Mouse (Mus musculus) lung, embryonic 16.5 days (tissue): Measurements from ENCODE around the gene Eif2b2. TPM values are rescaled to one million over a fixed set of nuclear protein-coding genes. Genes with fewer than 3 reads are reported as not detected.

Source experiments
- ATAC-seq: fragments of 200-750 bp; cut with Nextera tagmentation; 2 replicates; pipeline ENCODE4 v1.8.0; 2017; ENCODE audit warnings: low read depth, mild to moderate bottlenecking, moderate library complexity
- H3K27ac ChIP-seq: fragments of 300-500 bp; sonication (generic); 2 replicates; pipeline ENCODE4 v1.5.1; 2014; ENCODE audit warnings: mild to moderate bottlenecking, control low read depth, low read length
- H3K27me3 ChIP-seq: fragments of 300-500 bp; sonication (generic); 2 replicates; pipeline ENCODE4 v1.6.1; 2014; ENCODE audit warnings: low read depth, low read length, mixed read lengths; ENCODE audit not compliant: control insufficient read depth, insufficient read depth
- H3K36me3 ChIP-seq: fragments of 300-500 bp; sonication (generic); 2 replicates; pipeline ENCODE4 v1.6.1; 2014; ENCODE audit warnings: low read length; ENCODE audit not compliant: control insufficient read depth, insufficient read depth
- H3K4me1 ChIP-seq: fragments of 300-500 bp; sonication (generic); replicated peaks from 2 replicates; pipeline ENCODE4 v1.6.1; 2014; ENCODE audit warnings: low read length, mixed read lengths; ENCODE audit not compliant: control insufficient read depth, insufficient read depth
- H3K4me2 ChIP-seq: fragments of 300-500 bp; sonication (generic); 2 replicates; pipeline ENCODE4 v1.6.1; 2014; ENCODE audit warnings: low read depth, low read length, control low read depth
- H3K4me3 ChIP-seq: fragments of 300-500 bp; sonication (generic); 2 replicates; pipeline ENCODE4 v1.5.1; 2014; ENCODE audit warnings: mild to moderate bottlenecking, low read length, control low read depth
- H3K9ac ChIP-seq: fragments of 300-500 bp; sonication (generic); 2 replicates; pipeline ENCODE4 v1.6.1; 2014; ENCODE audit warnings: low read length, control low read depth
- H3K9me3 ChIP-seq: fragments of 300-500 bp; sonication (generic); 2 replicates; pipeline ENCODE4 v1.6.1; 2016; ENCODE audit warnings: low read length; ENCODE audit not compliant: control insufficient read depth
- WGBS: fragments of 180-500 bp; shearing (Covaris S2); extraction: QIAGEN DNeasy Blood & Tissue Kit; methylation state at CpG from one replicate; pipeline ENCODE4 v1.1.7; 2014; 5-methylcytosine and 5-hydroxymethylcytosine counted together
- polyA plus RNA-seq: library from polyadenylated mRNA; unstranded; fragments of >200 nt; fragmentation: Nextera tagmentation; extraction: Ambion mirVana; gene quantifications from 2 replicates; pipeline ENCODE4 v1.2.1, GENCODE M21; 2015

Eif2b2 gene
- polyA plus RNA-seq, 1 experiment from 2014 or later = 83.3 TPM

DNA sequence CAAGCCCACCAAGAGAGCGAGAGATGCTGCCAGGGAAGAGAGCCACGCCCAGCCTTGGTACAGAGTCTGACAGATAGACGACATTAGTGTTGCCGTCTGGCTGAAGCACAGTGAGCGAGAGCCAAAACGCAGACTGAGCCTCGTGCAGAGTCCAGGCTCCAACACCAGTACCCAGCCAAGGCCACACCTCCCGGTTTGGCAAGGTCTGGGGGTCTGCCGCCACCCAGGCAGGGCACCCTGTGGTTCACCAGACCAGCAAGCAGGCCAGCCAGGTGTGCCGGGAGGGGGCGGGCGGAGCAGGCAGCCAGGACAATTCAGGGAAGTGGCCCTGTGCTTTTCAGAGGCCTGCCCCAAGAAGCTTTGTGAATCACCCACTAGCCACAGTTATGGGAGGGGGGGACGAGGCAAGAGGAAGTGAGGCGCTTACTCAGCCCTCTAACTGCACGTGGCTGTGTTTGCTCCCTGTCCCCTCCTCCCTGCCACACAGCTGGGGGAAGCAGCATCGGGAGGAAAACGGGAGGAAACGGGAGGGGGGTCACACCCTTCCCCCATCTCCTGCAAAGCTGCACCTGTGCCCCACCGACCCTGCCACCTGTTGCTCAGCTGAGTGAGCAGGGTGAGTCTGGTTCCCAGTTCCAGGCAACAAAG lies 26.7 kb upstream of the Eif2b2 start:
- peak; percentile 44 for ATAC-seq
- Histone ChIP-seq H3K36me3 (no peaks in the 10 kb centered on the region), H3K9me3 (no peaks in the 10 kb centered on the region), H3K4me3 (no peak overlapping the region), H3K4me2 (peak overlapping the region; percentile 28; the same call in 1 of the 2 replicates), H3K4me1 (peaks cover 36% of the 10 kb centered on the region), H3K9ac (peak overlapping the region; percentile 49; the same call in 1 of the 2 replicates), H3K27ac (peak overlapping the region; percentile 50; the same call in 1 of the 2 replicates), H3K27me3 (no peaks in the 10 kb centered on the region)
- 18% methylated on average over 19 of the region's 19 CpGs for whole genome bisulfite sequencing

DNA sequence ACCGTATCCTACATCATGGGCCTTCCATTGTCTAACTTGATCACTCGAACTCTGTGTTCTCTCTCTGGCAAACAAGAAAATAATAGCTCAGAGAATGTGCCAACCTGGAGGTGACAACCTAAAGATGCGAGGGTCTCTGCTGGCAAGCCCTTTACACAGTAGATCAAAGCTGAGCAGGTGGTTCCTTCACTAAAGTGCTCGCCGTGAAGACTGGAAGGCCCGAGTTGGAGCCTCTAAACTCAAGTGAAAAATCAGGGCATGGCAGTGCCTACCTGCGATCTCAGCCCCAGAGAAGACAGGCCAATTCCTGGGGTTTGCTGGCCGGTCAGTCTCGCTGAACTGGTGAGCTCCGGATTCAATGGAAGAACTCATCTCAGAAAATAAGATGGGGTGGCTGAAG lies 26.1 kb upstream of the Eif2b2 start:
- ATAC-seq = no peak
- Histone ChIP-seq H3K4me1 (peaks cover 42% of the 10 kb centered on the region), H3K4me3 (no peak overlapping the region), H3K9ac (no peak overlapping the region), H3K36me3 (no peaks in the 10 kb centered on the region), H3K27ac (no peak overlapping the region), H3K27me3 (no peaks in the 10 kb centered on the region), H3K4me2 (no peak overlapping the region), H3K9me3 (no peaks in the 10 kb centered on the region)
- WGBS = 74% methylated on average over 10 of the region's 10 CpGs

DNA sequence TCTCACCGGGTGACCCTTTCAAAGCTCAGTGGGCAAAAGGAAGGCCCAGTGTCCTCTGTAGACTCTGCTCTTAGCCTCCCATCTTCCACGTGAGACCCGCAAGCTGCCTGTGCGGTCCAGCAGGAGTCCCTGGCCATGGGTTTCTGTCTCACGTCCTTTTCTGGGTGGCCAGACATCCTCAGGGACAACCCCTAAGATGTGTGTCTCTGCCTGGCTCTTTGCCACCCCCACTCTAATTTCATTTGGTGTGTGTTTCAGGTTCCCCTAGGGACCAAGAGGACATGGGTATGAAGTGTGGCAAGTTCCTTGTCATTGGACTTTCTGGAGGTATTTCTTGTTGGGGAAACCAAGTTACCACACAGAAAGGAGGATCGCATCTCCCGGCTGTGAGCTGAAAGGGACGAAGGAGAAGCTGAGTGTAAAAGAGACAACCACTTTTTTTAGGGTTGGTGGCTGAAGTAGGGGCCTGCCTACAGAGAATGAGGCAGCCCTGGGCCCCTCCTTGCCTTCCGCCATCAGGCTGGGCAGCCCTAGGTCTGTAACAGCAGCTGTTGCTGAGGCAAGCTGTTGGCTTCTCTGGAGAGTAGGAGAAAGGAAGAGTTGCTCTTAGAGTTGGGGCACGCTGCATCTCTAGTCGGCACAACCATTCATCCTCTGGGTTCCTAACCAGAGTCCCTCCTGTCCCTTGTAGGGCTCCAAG lies 25.2 kb upstream of the Eif2b2 start:
- Histone ChIP-seq H3K9ac (no peak overlapping the region), H3K27me3 (no peaks in the 10 kb centered on the region), H3K4me3 (no peak overlapping the region), H3K4me1 (peaks cover 42% of the 10 kb centered on the region), H3K4me2 (no peak overlapping the region), H3K27ac (peak overlapping the region; percentile 65), H3K36me3 (no peaks in the 10 kb centered on the region), H3K9me3 (no peaks in the 10 kb centered on the region)
- no peak for ATAC-seq
- WGBS = 76% methylated on average over 11 of the region's 11 CpGs

DNA sequence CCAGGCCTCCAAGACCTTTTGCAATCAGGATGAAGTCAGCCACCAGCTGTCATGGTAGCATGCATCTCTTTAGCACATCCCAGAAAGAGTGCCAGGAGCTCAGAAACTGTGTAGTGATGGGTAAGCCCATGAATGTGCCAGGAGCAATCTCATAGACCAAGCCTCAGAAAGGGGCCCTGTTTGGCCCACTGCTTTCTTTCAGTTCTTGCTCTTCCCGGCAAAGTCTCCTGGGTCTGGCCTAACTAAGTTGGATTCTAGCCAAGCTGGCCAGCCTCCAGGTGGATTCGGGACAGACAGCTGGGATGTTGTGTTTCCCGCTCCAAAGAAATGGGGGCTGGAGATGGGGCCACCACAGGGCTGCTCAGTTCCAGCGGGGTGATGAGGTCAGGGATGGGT lies 24.7 kb upstream of the Eif2b2 start:
- peak; percentile 83 for ATAC-seq
- Histone ChIP-seq H3K9ac (no peak overlapping the region), H3K27me3 (no peaks in the 10 kb centered on the region), H3K27ac (peak overlapping the region; percentile 65), H3K4me1 (peaks cover 42% of the 10 kb centered on the region), H3K36me3 (no peaks in the 10 kb centered on the region), H3K4me2 (no peak overlapping the region), H3K4me3 (no peak overlapping the region), H3K9me3 (no peaks in the 10 kb centered on the region)
- 15% methylated on average over 4 of the region's 4 CpGs for WGBS

DNA sequence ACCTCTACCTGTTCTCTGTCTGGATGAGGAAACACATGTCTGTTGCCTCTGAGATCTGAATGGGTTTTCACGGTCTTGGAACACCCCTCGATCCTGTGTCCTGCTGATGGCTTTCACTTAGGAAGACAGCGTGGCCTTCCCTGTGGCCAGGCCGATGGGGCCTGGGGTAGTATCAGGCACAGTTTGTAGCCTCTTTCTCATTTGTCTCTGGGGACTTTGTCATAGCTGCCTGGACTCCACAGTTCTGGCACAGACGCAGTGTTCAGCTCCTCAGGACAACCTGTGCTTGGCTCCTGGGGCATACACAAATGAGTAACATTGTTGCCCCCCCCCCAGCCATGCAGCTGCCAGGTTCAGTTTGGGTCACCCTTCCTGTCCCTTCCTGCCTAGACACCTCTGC lies 24.2 kb upstream of the Eif2b2 start:
- Histone ChIP-seq H3K27me3 (no peaks in the 10 kb centered on the region), H3K9ac (no peak overlapping the region), H3K36me3 (no peaks in the 10 kb centered on the region), H3K4me2 (no peak overlapping the region), H3K27ac (peak overlapping the region; percentile 56; the same call in 1 of the 2 replicates), H3K4me3 (no peak overlapping the region), H3K4me1 (peaks cover 42% of the 10 kb centered on the region), H3K9me3 (no peaks in the 10 kb centered on the region)
- WGBS = 50% methylated on average over 5 of the region's 5 CpGs
- ATAC-seq = peak; percentile 6

DNA sequence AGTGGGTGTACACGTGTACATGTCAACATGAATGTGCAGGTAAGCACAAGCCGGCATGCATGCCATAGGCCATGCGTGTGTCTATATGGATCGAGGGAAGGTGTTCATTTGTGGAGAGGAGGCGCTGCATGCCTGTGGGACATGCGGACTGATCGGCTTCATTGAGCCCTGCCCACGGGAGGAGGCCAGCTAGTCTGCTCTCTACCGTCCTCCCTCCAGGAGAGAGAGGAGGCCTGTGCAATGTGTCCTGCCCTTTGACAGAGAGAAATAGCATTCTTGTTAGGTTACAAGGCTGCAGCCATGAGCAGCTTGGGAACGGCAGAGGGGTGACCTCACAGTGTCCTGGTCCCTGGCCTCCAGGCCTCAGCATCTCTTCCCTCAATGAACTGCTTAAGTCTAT lies 23.1 kb upstream of the Eif2b2 start:
- no peaks in the 10 kb centered on the region for H3K36me3 ChIP-seq
- no peaks in the 10 kb centered on the region for H3K9me3 ChIP-seq
- no peaks in the 10 kb centered on the region for H3K27me3 ChIP-seq
- H3K27ac ChIP-seq = no peak overlapping the region
- whole genome bisulfite sequencing = 79% methylated on average over 10 of the region's 10 CpGs
- no peak for ATAC-seq
- no peak overlapping the region for H3K9ac ChIP-seq
- H3K4me3 ChIP-seq = no peak overlapping the region
- H3K4me1 ChIP-seq = peaks cover 46% of the 10 kb centered on the region
- no peak overlapping the region for H3K4me2 ChIP-seq

DNA sequence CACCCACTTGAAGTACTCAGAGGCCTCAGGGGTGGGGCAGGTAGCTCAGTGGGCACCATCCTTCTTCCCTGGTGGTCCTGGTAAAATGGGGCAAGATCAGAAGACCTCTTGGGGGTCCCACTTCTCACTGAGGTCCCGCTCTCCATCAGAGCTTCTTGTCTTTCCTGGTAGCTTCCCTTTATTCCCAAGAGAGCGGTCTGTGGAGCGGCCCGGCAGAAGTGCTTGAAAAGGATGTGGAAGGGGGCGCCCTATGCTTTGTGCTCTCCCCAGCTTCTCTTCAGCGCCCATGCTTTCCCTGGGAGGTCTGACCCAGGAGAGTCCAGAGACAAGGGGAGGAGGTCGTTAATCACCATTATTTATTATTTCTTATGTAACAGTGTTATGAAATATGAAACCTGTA lies 21.9 kb upstream of the Eif2b2 start:
- ATAC-seq = no peak
- Histone ChIP-seq H3K36me3 (no peaks in the 10 kb centered on the region), H3K4me2 (no peak overlapping the region), H3K9ac (no peak overlapping the region), H3K4me3 (no peak overlapping the region), H3K27ac (no peak overlapping the region), H3K9me3 (no peaks in the 10 kb centered on the region), H3K27me3 (no peaks in the 10 kb centered on the region), H3K4me1 (peaks cover 54% of the 10 kb centered on the region)
- WGBS = 57% methylated on average over 7 of the region's 7 CpGs

DNA sequence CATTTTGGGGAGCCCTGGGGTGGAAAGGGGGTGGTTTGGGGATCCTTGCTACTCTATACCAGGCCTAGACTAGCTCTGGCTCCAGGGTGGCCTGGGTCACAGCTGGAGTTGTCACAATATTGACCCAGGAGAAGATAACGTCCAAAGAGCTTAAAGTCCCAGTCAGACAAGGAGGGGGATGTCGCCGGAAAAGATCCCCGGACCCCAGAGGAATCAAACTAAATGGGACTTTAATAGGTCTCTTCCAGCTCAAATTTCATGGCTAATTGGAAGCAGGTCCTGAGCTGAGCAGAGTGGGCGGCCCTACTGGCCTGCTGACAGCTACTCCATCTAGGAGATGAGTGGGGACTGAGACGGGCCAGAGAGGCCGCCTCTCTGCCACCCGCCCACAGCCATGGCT lies 21.3 kb upstream of the Eif2b2 start:
- Histone ChIP-seq H3K27me3 (no peaks in the 10 kb centered on the region), H3K36me3 (no peaks in the 10 kb centered on the region), H3K4me2 (no peak overlapping the region), H3K4me1 (peaks cover 48% of the 10 kb centered on the region), H3K4me3 (no peak overlapping the region), H3K9me3 (no peaks in the 10 kb centered on the region), H3K9ac (no peak overlapping the region), H3K27ac (no peak overlapping the region)
- ATAC-seq = no peak
- 26% methylated on average over 8 of the region's 8 CpGs for WGBS

DNA sequence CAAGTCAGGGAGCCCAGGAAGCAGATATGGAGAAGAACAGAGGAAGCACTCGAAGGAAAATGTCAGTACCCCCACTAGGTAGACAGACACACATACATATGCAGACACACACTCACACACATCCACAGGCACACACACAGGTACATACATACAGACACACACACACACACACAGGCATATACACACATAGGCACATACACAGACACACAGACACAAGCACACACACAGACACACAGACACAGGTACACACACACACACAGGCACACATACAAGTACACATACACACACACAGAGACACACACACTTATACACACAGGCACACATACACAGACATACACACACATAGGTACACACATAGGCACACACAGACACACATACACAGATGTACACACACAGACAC lies 19.3 kb upstream of the Eif2b2 start:
- H3K4me1 ChIP-seq = peaks cover 28% of the 10 kb centered on the region
- H3K27ac ChIP-seq = no peak overlapping the region
- ATAC-seq = no peak
- 79% methylated on average over 1 of the region's 1 CpGs for WGBS
- H3K4me2 ChIP-seq = no peak overlapping the region
- no peak overlapping the region for H3K9ac ChIP-seq
- H3K4me3 ChIP-seq = no peak overlapping the region
- no peaks in the 10 kb centered on the region for H3K27me3 ChIP-seq
- H3K36me3 ChIP-seq = no peaks in the 10 kb centered on the region
- no peaks in the 10 kb centered on the region for H3K9me3 ChIP-seq
